Mouse (Mus musculus) limb, embryonic 15.5 days (tissue): ENCODE measurements around the gene Rap1a. TPM values are rescaled to one million over a fixed set of nuclear protein-coding genes. Genes with fewer than 3 reads are reported as not detected.

Source experiments
- ATAC-seq: fragments of 200-750 bp; cut with Nextera tagmentation; 2 replicates; pipeline ENCODE4 v1.8.0; 2017; ENCODE audit warnings: low read depth, moderate TSS enrichment; ENCODE audit not compliant: insufficient number of reproducible peaks, low FRiP score, low TSS enrichment
- H3K27ac ChIP-seq: fragments of 300-500 bp; sonication (generic); 2 replicates; pipeline ENCODE4 v1.5.1; 2015; ENCODE audit warnings: moderate library complexity, mild to moderate bottlenecking, inconsistent platforms
- H3K27me3 ChIP-seq: fragments of 300-500 bp; sonication (generic); 2 replicates; pipeline ENCODE4 v1.6.1; 2015; ENCODE audit warnings: inconsistent platforms
- H3K36me3 ChIP-seq: fragments of 300-500 bp; sonication (generic); 2 replicates; pipeline ENCODE4 v1.6.1; 2015; ENCODE audit warnings: inconsistent platforms
- H3K4me1 ChIP-seq: fragments of 300-500 bp; sonication (generic); 2 replicates; pipeline ENCODE4 v1.6.1; 2015; ENCODE audit warnings: inconsistent platforms
- H3K4me2 ChIP-seq: fragments of 300-500 bp; sonication (generic); 2 replicates; pipeline ENCODE4 v1.6.1; 2015; ENCODE audit warnings: mild to moderate bottlenecking, inconsistent platforms
- H3K4me3 ChIP-seq: fragments of 300-500 bp; sonication (generic); 2 replicates; pipeline ENCODE4 v1.5.1; 2015; ENCODE audit warnings: mild to moderate bottlenecking, inconsistent platforms
- H3K9ac ChIP-seq: fragments of 300-500 bp; sonication (generic); 2 replicates; pipeline ENCODE4 v1.6.1; 2015; ENCODE audit warnings: inconsistent platforms
- H3K9me3 ChIP-seq: fragments of 300-500 bp; sonication (generic); 2 replicates; pipeline ENCODE4 v1.6.1; 2016; ENCODE audit warnings: inconsistent platforms
- WGBS: fragments of 180-500 bp; shearing (Covaris S2); methylation state at CpG from one replicate; pipeline ENCODE4 v1.1.7; 2015; 5-methylcytosine and 5-hydroxymethylcytosine counted together
- polyA plus RNA-seq: library from polyadenylated mRNA; unstranded; fragments of >200 nt; fragmentation: Nextera tagmentation; extraction: Ambion mirVana; gene quantifications from 2 replicates; pipeline ENCODE4 v1.2.1, GENCODE M21; 2015

The Rap1a gene
- polyA plus RNA-seq, 1 experiment from 2014 or later: 106 TPM

DNA sequence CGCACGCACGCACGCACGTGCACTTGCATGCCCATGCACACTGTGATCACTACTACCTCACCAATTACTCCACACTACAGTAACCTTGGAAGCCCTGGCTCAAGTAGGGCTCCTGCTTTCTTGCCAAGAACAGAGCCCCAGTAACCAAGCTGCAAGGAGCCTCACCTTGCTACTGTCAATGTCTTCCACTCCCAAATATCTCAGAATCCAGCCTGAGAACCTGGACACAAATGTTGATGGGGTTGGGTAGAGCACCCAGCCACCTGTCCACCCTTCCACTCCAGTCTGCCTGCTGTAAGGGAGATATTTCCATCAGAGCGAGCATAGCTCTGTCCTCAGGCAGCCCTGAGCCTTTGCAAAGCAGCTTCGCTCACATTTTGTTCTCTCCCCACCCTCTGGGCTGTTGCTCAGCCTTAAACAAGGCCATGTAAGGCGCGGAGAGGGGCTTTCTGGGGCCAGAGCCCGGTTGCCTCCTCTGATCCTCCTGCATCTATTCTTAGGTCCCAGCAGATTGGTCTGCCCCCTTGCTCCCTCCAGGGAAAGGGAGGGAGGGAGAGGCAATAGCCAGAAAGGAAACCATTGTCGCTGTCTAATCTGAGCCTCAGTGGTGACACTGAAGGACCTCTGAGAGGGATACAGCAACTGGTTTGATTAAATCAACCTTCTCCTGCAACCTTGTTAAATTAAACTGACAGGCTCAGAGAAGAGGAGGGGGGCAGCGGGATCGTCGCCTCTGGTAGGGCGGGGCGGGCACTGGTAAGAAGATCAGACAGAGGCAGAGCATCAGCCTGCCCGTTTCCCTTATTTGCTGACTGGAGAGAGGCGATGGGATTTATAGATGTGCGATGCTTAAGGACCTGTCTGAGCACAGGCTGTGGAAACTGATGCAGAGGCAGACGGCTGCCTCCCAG is 105.4 kb downstream of the Rap1a start:
- peak overlapping the region; percentile 13; the same call in 1 of the 2 replicates for H3K27ac ChIP-seq
- H3K4me3 ChIP-seq: 0 out of 2 replicates have a peak overlapping the region, but pooled peaks have one; percentile 4
- peaks cover 37% of the 10 kb centered on the region for H3K27me3 ChIP-seq
- H3K4me1 ChIP-seq: peaks cover 10% of the 10 kb centered on the region; the same call in 1 of the 2 replicates
- no peak for ATAC-seq
- H3K4me2 ChIP-seq: no peak overlapping the region
- WGBS: 32% methylated on average over 20 of the region's 20 CpGs
- H3K36me3 ChIP-seq: no peaks in the 10 kb centered on the region
- no peaks in the 10 kb centered on the region for H3K9me3 ChIP-seq
- H3K9ac ChIP-seq: peak overlapping the region; percentile 4; the same call in 1 of the 2 replicates

DNA sequence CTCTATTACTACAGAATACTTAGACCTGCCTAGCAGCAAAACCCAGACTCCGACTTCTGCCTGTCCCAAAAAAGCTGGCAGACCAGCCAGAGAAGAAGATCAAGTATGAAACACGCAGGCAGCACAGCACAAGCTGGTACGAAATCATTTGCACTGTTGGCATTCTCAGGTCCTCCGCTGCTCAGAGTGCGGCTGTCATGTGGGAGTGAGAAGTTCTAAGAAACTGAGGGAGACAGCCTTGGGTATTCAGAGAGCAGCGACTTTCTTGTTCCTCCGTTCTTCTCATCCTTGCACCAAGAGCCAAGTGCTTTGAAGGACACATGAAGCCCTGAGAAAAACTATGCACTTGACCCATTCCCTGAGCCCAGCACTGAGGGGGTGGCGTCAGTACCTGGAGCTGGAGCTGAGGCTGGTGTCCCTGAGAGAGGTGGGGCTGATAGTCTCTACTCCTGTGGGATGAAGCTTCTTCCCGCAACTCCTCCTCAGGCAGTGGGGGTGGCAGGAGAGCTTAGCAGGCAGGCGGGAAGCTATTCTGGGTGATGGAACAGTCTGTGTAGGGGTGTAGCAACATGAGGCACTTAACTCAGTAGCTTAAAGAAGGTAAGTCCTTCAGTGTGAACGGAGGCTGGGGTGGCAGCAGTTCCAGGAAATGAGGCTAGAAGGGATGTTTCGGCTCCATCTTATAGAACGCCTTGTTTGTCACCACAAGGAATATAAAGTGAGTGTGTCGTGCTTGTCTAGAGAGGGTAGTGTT is 107.6 kb downstream of the Rap1a start:
- Histone ChIP-seq H3K9ac (no peak overlapping the region), H3K4me2 (no peak overlapping the region), H3K27ac (no peak overlapping the region), H3K4me1 (peaks cover 10% of the 10 kb centered on the region; the same call in 1 of the 2 replicates), H3K27me3 (peaks cover 33% of the 10 kb centered on the region), H3K36me3 (no peaks in the 10 kb centered on the region), H3K4me3 (no peak overlapping the region), H3K9me3 (no peaks in the 10 kb centered on the region)
- no peak for ATAC-seq
- 68% methylated on average over 14 of the region's 14 CpGs for WGBS

DNA sequence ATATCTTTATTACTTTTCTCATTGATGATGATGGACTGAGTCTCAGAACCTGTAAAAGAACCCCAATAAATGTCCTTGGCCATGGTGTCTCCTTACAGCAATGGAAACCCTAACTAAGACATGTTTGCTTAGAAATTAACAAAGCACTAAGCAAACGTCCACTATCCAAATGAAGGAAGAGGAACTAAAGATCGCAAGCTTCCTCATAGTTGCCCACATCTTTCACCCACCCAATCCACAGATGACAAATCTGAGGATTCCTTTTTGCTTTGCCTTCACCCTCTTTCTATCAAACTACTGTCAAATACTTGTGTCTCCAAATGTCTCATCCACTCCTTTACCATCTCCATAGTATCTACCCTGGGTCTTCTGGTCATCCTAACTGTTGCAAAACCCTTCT is 112.6 kb downstream of the Rap1a start:
- no peak overlapping the region for H3K4me3 ChIP-seq
- no peak overlapping the region for H3K9ac ChIP-seq

DNA sequence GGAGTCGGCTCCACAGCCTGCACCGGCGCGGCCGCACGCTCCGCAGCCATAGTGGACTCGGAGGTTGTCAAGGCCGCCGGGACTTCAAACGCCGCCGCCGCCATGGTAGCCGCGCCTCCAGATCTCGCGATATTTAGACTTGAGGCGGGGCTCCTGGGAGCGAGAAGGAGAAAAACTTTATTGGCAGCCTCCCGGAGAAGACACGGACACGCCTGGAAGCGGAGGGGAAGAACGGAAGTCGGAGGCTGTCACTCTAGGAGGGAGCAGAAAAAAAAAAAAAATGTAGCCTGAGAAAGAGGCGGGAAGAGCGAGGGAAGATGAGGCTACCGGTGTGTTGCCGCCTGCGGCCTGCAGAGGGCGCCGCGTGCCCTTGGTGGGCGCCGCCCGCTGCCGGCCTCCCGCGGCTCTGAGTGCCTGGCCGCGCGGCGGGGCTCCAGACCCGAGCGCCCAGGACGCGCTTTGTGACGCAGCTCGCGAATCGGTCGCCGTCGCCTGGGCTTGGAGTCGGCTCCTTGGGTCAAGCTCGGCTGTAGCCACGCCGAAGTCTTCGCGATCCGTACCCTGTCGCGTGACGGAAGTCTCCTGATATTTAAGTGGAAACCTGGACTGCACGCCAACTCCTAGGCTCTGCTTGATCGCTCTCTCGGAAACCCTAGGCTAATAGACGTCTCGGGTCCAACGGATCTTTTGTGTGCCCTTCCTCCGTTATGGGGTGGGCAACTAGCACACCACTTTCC is 113.6 kb downstream of the Rap1a start, which contains the start of gene Ddx20:
TSS of gene Ddx20 (minus strand) at position 251 of the 737 bp plus-strand sequence.
- WGBS: under 1% methylated on average over 68 of the region's 72 CpGs
- Histone ChIP-seq H3K9ac (peak within 1 kb of the TSS; percentile 78), H3K4me1 (peaks cover 10% of the 10 kb centered on the region), H3K4me3 (peak within 1 kb of the TSS; percentile 67), H3K9me3 (no peaks in the 10 kb centered on the region), H3K36me3 (peaks cover 22% of the 10 kb centered on the region), H3K27me3 (no peaks in the 10 kb centered on the region), H3K27ac (peak within 1 kb of the TSS; percentile 83), H3K4me2 (peak within 1 kb of the TSS; percentile 66)
- peak; percentile 95 for ATAC-seq

More for the DNA sequence above, 112.6 kb downstream of the Rap1a start:
- Histone ChIP-seq H3K4me1 (peaks cover 10% of the 10 kb centered on the region), H3K27ac (no peak overlapping the region), H3K4me2 (no peak overlapping the region), H3K9me3 (no peaks in the 10 kb centered on the region), H3K27me3 (peaks cover 4% of the 10 kb centered on the region; the same call in 1 of the 2 replicates), H3K36me3 (peaks cover 13% of the 10 kb centered on the region)
- 86% methylated on average over 2 of the region's 2 CpGs for WGBS
- ATAC-seq: no peak

DNA sequence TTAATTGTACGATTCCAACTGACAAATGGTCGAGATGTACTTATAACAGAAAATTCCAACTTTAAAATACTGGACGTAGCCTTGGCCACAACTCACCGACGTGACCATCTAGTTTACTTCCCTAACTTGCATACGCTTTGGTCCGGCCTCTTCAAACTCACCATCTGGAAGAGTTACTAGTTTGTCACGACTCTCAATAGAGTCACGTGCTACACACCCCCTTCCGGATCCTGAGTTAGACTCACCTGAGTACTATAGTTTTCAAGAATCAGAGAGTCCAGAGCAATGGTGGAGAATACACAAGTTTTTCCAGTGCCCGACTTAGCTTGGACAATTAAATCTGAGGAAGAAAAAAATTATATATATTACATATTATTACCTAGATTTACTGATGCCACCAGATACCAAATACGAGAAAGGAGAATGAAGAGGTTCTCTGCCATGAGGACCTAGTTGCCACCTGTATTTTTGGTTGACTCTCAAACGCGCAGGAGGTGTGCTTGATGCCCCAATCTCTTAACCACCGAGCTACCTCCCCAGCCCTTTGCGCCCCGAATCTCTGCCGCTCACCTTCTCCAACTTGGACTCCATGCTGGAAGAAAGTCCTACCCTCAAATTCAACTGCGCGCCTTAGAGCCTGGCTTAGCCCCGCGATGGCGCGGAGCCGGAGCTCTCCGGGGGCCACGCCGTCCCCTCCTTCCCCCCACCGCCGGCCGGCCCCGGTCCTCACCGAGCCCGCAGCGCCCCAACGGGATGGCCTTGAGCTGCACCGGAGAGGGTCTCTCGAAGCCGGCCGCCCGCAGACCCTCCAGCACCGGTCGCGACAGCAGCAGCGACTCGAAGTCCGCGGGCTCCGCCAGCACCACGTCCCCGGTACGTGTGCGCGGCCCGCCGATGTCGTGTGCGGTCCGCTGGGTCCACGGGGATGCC is 114.5 kb downstream of the Rap1a start:
- no peaks in the 10 kb centered on the region for H3K9me3 ChIP-seq
- no peaks in the 10 kb centered on the region for H3K27me3 ChIP-seq
- H3K4me3 ChIP-seq: peak overlapping the region; percentile 67
- H3K9ac ChIP-seq: peak overlapping the region; percentile 78
- ATAC-seq: no peak; the same call in 1 of the 2 replicates
- WGBS: 7% methylated on average over 60 of the region's 60 CpGs
- H3K4me2 ChIP-seq: peak overlapping the region; percentile 66
- H3K27ac ChIP-seq: peak overlapping the region; percentile 83
- H3K36me3 ChIP-seq: peaks cover 23% of the 10 kb centered on the region
- H3K4me1 ChIP-seq: peaks cover 10% of the 10 kb centered on the region

DNA sequence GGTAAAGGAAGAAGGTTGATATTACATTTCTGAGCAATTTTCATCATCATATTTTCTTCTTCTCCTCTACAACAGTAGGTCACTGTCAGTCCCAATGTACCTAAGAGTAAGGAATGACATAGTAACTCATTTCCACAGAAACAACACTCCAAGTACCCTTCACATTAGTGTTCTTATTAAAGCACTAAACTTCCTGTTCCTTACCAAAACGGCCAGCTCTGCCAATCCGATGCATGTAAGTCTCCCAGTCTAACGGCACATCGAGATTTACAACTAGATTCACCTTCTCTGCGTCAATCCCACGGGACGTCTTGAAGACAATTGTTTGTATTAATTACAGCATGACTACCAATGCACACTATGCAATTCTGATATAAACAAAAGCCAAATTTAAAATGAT is 120.8 kb downstream of the Rap1a start:
- H3K27ac ChIP-seq: no peak overlapping the region
- 90% methylated on average over 7 of the region's 7 CpGs for WGBS
- ATAC-seq: no peak
- no peak overlapping the region for H3K4me2 ChIP-seq
- H3K4me3 ChIP-seq: no peak overlapping the region
- no peaks in the 10 kb centered on the region for H3K9me3 ChIP-seq
- no peak overlapping the region for H3K9ac ChIP-seq
- no peaks in the 10 kb centered on the region for H3K4me1 ChIP-seq
- H3K36me3 ChIP-seq: peaks cover 58% of the 10 kb centered on the region
- no peaks in the 10 kb centered on the region for H3K27me3 ChIP-seq

Other genes starting within 250 kb of the Rap1a start
- gene Ddx20, start 113.8 kb downstream of the Rap1a start, polyA plus RNA-seq: 29.8 and 31.4 TPM in 2 replicates
- 3.3 and 5.6 TPM in 2 replicates for gene Inka2, start 96.7 kb downstream of the Rap1a start, polyA plus RNA-seq
- 4.5 and 4.6 TPM in 2 replicates for gene Adora3, start 69.5 kb upstream of the Rap1a start, polyA plus RNA-seq
- 0.31 and 0.35 TPM in 2 replicates for gene Tmigd3, start 69.6 kb upstream of the Rap1a start, polyA plus RNA-seq
- 0.32 and 0.51 TPM in 2 replicates for gene I830077J02Rik, start 131.3 kb upstream of the Rap1a start, polyA plus RNA-seq
- gene Wdr77, start 158.0 kb upstream of the Rap1a start, polyA plus RNA-seq: 104 and 105 TPM in 2 replicates
- gene Atp5f1, start 158.8 kb upstream of the Rap1a start, polyA plus RNA-seq: 391 and 421 TPM in 2 replicates
- gene Ovgp1, start 172.4 kb upstream of the Rap1a start, polyA plus RNA-seq: 0.96 and 1.3 TPM in 2 replicates
- gene Pifo, start 213.3 kb upstream of the Rap1a start, polyA plus RNA-seq: not detected in 2 replicates
- 0.21 and 0.23 TPM in 2 replicates for gene Chil5, start 231.5 kb upstream of the Rap1a start, polyA plus RNA-seq